Mouse (Mus musculus) heart, adult 2 months (tissue): ENCODE data around the gene Zfp296.

Experiments
- CTCF ChIP-seq: fragments of 200-600 bp; IDR thresholded peaks from 2 replicates; pipeline ENCODE4 v1.8.1; 2022; ENCODE audit warnings: antibody characterized with exemption, mild to moderate bottlenecking, moderate library complexity
- POLR2A ChIP-seq: fragments of 200-500 bp; IDR thresholded peaks from 2 replicates; pipeline ENCODE4 v1.6.1; 2011; ENCODE audit warnings: mild to moderate bottlenecking, low read depth, low read length, control low read depth; ENCODE audit not compliant: insufficient read depth

DNA sequence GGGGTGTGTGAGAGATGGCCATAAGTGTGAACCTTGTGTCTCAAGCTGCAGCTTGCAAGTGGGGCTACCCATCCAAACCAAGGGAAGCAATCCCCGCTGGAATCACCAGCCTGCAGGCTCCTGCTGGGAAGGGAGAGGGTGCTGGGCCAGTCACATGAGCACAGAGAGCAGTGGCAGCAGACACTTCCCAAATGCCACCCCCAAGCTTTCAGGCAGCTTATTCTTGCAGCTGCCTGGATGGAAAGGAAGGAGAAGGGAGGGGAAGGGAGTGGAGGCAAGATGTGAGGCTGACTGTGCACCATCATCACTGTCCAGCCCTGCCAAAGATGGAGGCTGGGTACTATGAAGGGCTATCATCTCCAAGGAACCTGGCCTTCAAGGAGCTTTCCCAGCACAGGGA is 22.9 kb upstream of the Zfp296 start:
- no peak for TF ChIP-seq CTCF
- no peak for TF ChIP-seq POLR2A
